Mouse (Mus musculus) ES-Bruce4 (cell line): Measurements from ENCODE around the gene Prdm15. TPM values are rescaled to one million over a fixed set of nuclear protein-coding genes. Genes with fewer than 3 reads are reported as not detected.

Experiments
- H3K27ac ChIP-seq: 2 replicates; pipeline ENCODE4 v1.5.1; 2012; ENCODE audit warnings: low read length, inconsistent platforms; ENCODE audit not compliant: insufficient read depth
- H3K27me3 ChIP-seq: 2 replicates; pipeline ENCODE4 v1.6.1; 2012; ENCODE audit warnings: mild to moderate bottlenecking, low read length, inconsistent platforms; ENCODE audit not compliant: control insufficient read depth, poor library complexity, insufficient read depth, severe bottlenecking
- H3K36me3 ChIP-seq: 2 replicates; pipeline ENCODE4 v1.6.1; 2012; ENCODE audit warnings: inconsistent platforms, mild to moderate bottlenecking, low read length, moderate library complexity; ENCODE audit not compliant: control insufficient read depth, poor library complexity, insufficient read depth, severe bottlenecking
- H3K4me1 ChIP-seq: one replicate; pipeline ENCODE4 v1.8.1; 2011; ENCODE audit warnings: low read length; ENCODE audit not compliant: control insufficient read depth, insufficient read depth
- H3K4me3 ChIP-seq: 2 replicates; pipeline ENCODE4 v1.5.1; 2011; ENCODE audit warnings: low read depth, mild to moderate bottlenecking, low read length
- H3K9ac ChIP-seq: 2 replicates; pipeline ENCODE4 v1.6.1; 2012; ENCODE audit warnings: low read depth, mild to moderate bottlenecking, inconsistent platforms; ENCODE audit not compliant: poor library complexity, severe bottlenecking
- H3K9me3 ChIP-seq: replicated peaks from 2 replicates; pipeline ENCODE4 v1.6.1; 2012; ENCODE audit warnings: mild to moderate bottlenecking, low read length, inconsistent platforms; ENCODE audit not compliant: control insufficient read depth, poor library complexity, insufficient read depth, severe bottlenecking
- CTCF ChIP-seq: IDR thresholded peaks from one replicate; pipeline ENCODE4 v1.8.1; 2011; ENCODE audit warnings: low read depth, low read length
- EP300 ChIP-seq: IDR thresholded peaks from 2 replicates; pipeline ENCODE4 v1.6.1; 2011; ENCODE audit warnings: low read depth, low read length; ENCODE audit not compliant: insufficient read depth
- POLR2A ChIP-seq: IDR thresholded peaks from one replicate; pipeline ENCODE4 v1.8.1; 2011; ENCODE audit warnings: low read length; ENCODE audit not compliant: insufficient read depth
- polyA plus RNA-seq: library from polyadenylated mRNA; stranded (reverse); fragments of >200 nt; gene quantifications from 2 replicates; pipeline ENCODE4 v1.2.4, GENCODE M21; 2011; ENCODE audit warnings: low read depth; ENCODE audit not compliant: missing spikeins, insufficient read depth, insufficient read length

The Prdm15 gene
- polyA plus RNA-seq, 1 experiment = 19.9 TPM

DNA sequence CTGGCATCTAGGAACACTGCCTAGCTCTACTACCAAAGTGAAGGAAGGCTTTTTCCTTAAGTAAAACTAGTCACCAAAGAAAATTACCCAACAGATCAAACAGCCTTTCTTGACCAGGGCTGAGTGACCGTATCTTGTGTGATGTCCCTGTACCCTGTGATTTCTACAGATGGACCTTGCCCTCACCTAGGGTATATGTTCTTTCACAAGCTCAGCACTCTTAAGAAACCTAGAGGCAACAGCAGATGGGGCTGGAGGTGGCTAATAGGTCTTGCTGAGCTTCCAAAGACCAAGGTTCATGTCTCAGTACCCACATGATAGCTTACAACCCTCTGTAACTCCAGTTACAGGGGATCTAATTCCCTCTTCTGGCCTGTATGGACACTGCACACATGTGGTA, 23.4 kb downstream of the Prdm15 start:
- H3K36me3 ChIP-seq = peaks cover 12% of the 10 kb centered on the region; the same call in 1 of the 2 replicates

DNA sequence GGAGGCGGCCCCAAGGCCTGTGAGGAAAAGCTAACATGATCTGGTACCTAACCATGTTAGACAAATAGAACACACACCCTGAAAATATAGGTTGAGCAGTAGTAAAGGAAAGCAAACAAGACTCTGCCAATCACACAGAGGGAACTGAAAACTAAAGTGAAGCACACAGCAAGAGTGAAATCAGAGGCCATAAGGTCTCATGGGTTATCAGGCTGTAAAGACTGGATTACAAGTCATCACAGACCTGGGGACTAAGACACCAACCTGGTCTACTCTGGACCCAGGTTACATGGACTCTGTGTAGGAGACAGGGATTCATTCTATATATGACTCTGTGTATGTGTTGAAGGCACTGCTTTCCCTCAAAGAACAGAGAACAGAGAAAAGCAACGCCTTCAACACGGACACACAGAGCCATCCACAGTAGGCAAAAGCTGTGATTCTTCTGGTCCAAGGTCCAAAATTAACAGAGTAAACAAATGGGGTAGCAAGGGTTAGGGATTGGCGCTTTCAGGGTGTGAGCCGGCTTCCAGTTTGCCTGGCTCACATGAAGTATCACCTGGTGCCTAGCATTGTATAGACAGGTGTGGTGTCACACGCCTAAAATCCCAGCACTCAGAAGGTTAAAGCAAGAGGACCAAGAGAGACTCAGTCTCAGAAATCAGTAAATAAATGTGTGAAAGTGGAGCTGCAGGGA, 28.2 kb downstream of the Prdm15 start:
- TF ChIP-seq POLR2A = no peak
- no peak for TF ChIP-seq CTCF
- TF ChIP-seq EP300 = no peak
- peaks cover 16% of the 10 kb centered on the region for H3K36me3 ChIP-seq

More for the DNA sequence above, 23.4 kb downstream of the Prdm15 start:
- no peak for TF ChIP-seq CTCF
- TF ChIP-seq EP300 = no peak
- TF ChIP-seq POLR2A = no peak
- no peak overlapping the region for H3K4me3 ChIP-seq
- no peaks in the 10 kb centered on the region for H3K9me3 ChIP-seq
- H3K27ac ChIP-seq = no peak overlapping the region
- H3K27me3 ChIP-seq = no peaks in the 10 kb centered on the region
- H3K9ac ChIP-seq = no peak overlapping the region
- H3K4me1 ChIP-seq = no peaks in the 10 kb centered on the region

DNA sequence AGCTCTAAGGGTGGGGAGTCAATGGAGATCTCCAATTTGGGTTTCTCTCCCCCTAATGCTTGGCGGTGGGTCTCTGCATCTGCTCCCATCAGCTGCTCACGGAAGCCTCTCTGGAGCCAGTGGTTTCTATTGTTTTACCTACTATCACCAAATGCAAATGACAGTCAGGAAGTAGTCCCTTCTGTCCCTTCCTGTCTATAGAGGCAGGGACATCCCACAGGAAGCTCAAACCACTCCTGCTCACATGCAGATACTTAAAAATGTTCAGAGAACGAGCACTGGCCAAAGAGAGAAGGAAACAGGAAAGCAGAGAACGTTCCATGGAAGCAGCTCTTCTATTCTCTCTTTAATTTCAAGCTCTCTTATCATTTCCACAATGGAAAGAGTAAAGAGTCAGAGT, 32.1 kb downstream of the Prdm15 start:
- Histone ChIP-seq H3K27ac (no peak overlapping the region), H3K4me3 (no peak overlapping the region), H3K9me3 (no peaks in the 10 kb centered on the region), H3K4me1 (no peaks in the 10 kb centered on the region), H3K9ac (no peak overlapping the region), H3K36me3 (peaks cover 23% of the 10 kb centered on the region), H3K27me3 (no peaks in the 10 kb centered on the region)
- no peak for TF ChIP-seq CTCF
- no peak for TF ChIP-seq EP300
- no peak for TF ChIP-seq POLR2A

More for the DNA sequence above, 28.2 kb downstream of the Prdm15 start:
- Histone ChIP-seq H3K27me3 (no peaks in the 10 kb centered on the region), H3K4me1 (no peaks in the 10 kb centered on the region), H3K27ac (no peak overlapping the region), H3K9ac (no peak overlapping the region), H3K9me3 (no peaks in the 10 kb centered on the region), H3K4me3 (no peak overlapping the region)

DNA sequence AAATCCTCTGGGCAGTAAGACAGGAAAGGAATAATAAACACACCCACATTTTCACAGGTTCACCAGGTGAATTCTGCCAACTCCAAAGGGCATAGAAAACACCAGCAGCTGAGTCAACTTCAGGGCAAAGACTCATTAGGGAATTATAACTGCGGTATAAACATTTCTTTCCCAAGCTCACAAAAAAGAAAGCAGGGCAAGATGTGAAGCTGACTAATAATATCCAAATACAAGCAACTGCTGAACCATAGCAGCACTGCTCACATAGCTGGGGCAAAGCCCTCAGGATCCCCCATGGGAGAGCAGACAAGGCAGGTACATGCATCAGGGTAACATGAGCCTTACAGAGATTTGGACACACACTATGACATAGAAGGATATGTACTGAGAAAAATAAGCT, 34.2 kb downstream of the Prdm15 start:
- no peak overlapping the region for H3K27ac ChIP-seq
- TF ChIP-seq EP300 (no peak), CTCF (no peak), POLR2A (no peak)
- peaks cover 23% of the 10 kb centered on the region for H3K36me3 ChIP-seq
- no peak overlapping the region for H3K9ac ChIP-seq
- H3K4me1 ChIP-seq = no peaks in the 10 kb centered on the region
- no peaks in the 10 kb centered on the region for H3K9me3 ChIP-seq
- H3K27me3 ChIP-seq = no peaks in the 10 kb centered on the region
- H3K4me3 ChIP-seq = no peak overlapping the region

DNA sequence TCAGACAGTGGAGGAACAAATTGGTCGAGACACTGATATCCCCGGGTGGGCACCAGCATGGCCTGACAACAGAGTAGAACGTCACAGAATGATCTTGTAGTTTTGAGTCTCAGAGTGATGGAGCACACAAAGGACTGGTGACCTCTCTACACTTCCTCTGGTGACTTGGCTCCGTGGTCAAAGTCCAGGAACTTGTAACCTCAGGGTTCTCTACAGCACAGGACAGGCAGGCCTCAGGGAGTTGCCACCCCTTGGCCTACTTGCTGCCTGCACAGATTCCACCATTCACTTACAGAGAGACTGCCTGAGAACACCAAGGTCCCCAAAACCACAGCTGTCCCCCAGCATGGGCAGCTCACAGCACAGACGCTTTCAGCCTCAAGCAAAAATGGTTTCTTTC, 36.4 kb downstream of the Prdm15 start:
- no peak overlapping the region for H3K9ac ChIP-seq
- H3K9me3 ChIP-seq = no peaks in the 10 kb centered on the region
- H3K36me3 ChIP-seq = peaks cover 27% of the 10 kb centered on the region
- no peaks in the 10 kb centered on the region for H3K27me3 ChIP-seq
- no peaks in the 10 kb centered on the region for H3K4me1 ChIP-seq
- no peak overlapping the region for H3K4me3 ChIP-seq
- no peak overlapping the region for H3K27ac ChIP-seq
- TF ChIP-seq CTCF (no peak), POLR2A (no peak), EP300 (no peak)

DNA sequence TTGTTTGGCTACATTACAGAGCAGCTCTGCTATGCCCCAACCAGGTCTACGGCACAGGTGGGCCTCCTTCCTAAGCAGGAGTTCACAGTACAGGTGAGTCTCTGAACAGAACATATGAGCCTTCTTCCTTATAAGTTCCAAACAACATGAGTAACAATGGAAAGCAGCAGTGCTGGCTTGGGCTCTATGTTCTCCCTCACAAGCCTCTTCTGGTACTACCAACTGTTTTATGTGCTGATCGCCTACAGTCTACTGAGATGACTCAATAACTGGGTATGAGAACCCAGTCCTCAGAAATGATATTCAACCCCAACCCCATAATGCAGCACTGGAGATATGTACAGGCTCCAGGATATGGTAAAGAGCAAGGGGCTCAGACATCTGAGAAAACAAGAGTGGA, 37.6 kb downstream of the Prdm15 start:
- Histone ChIP-seq H3K4me3 (no peak overlapping the region), H3K27me3 (no peaks in the 10 kb centered on the region), H3K9ac (no peak overlapping the region), H3K9me3 (no peaks in the 10 kb centered on the region), H3K27ac (no peak overlapping the region), H3K4me1 (no peaks in the 10 kb centered on the region), H3K36me3 (peaks cover 20% of the 10 kb centered on the region)
- TF ChIP-seq CTCF = no peak
- TF ChIP-seq EP300 = no peak
- TF ChIP-seq POLR2A = no peak
